Mouse (Mus musculus): ENCODE results near the gene Mrpl4. TPM values are rescaled to one million over a fixed set of nuclear protein-coding genes. Genes with fewer than 3 reads are reported as not detected.

Mrpl4 gene
- 52.3 to 59.0 TPM (median 57.1 TPM) in 4 replicates for total RNA-seq (2023)

GRCm38 (mm10) chr9:21002627-21003551 is at the start of gene Mrpl4:
Mrpl4 (plus strand) TSS chr9:21002738.

GRCm38 (mm10) chr9:20959430-20959938 is 43.1 kb upstream of the Mrpl4 start, which contains the start of gene Dnmt1:
Dnmt1 (minus strand) TSS chr9:20959888.

DNA sequence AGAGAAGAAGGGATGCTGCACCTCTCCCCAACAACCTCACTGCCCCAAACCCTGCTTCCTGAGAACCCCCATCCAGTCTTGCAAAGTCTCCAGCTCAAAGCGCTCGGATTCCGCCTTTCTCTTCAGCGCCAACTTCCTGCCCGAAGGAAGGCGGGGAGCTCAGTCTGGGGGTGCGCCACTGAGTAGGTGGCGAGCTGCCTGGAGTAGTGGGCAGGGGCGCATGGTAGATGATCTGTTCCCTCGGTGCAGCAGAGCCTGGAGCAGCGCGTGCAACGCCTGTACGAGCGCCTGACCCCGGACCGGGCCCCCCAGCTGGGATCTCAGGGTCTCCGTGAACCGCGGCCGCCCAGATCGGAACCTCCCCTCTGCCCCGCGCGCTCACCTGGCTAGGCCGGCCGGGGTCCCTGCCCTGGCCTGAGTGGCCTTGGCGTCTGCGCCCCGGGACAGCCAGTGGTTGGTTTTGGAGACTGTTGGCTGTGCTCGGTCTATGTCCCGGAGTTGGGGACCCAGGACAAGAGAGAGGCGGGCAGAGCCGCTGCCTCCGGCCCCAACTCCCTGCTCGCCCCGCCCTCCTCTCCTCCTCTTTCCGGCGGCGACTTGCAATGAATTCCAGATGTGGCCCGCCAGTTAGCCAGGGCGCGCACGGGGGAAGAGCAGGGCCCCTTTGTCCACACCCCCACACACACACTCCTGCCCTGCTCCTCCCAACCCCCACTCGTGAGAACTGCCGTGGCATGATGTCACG is 26.1 kb upstream of the Mrpl4 start, which contains the start of gene S1pr2:
Gene S1pr2 (minus strand): TSS at position 566 of the 745 bp plus-strand sequence.

GRCm38 (mm10) chr9:21015571-21016130 is 13.1 kb downstream of the Mrpl4 start, which contains the start of gene Icam1:
Icam1 (plus strand) TSS chr9:21015985.

DNA sequence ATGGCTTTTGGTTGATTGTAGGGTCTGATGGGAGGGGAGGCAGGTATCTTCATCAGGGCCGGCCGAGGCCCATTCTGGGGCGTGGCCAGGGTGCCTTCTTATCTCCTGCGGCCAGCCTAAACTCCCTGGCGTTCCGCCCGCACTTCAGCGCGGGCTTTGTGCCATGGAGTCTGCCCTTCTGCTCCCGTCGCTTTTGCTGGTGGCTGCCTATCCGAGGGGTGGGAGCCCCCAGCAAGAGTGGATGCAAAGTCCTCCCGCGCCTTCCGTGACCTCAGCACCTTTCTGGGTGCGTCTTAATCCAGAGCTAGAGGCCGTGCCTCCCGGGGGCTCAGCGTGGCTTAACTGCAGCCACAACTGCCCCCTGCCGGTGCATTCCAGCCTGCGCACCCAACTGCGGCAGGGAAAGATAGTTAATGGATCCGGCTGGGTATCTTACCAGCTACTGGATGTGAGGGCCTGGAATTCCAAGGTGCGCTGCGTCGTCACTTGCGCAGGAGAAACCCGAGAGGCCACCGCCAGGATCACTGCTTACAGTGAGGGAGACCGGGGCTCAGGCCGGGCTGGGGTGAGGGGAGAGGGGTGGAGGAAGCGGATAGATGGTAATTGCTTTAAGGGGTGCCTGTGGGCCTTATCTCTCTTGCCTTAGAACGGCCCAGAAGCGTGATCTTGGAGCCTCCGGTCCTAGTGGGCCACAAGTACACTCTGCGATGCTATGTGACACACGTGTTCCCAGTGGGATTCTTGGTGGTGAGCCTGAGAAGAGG is 26.9 kb downstream of the Mrpl4 start, which contains the start of gene Icam4:
Gene Icam4 (plus strand): TSS at position 83 of the 764 bp plus-strand sequence.

GRCm38 (mm10) chr9:21031896-21032351 is 29.4 kb downstream of the Mrpl4 start, which contains the start of gene Icam5:
Icam5 (plus strand) TSS chr9:21032073.

Other genes starting within 250 kb of the Mrpl4 start
- gene Col5a3, start 187.7 kb upstream of the Mrpl4 start, total RNA-seq (2023) = 0.75 to 2.1 TPM (median 1.3 TPM) in 4 replicates
- gene Rdh8, start 184.2 kb upstream of the Mrpl4 start, total RNA-seq (2023) = not detected in 4 replicates
- gene A230050P20Rik, start 134.1 kb upstream of the Mrpl4 start, total RNA-seq (2023) = 45.8 to 56.2 TPM (median 51.6 TPM) in 4 replicates
- gene Angptl6, start 123.0 kb upstream of the Mrpl4 start, total RNA-seq (2023) = 0.49 to 2.0 TPM (median 1.0 TPM) in 4 replicates
- 114 to 135 TPM (median 121 TPM) in 4 replicates for gene Ppan, start 114.6 kb upstream of the Mrpl4 start, total RNA-seq (2023)
- gene Eif3g, start 104.1 kb upstream of the Mrpl4 start, total RNA-seq (2023) = 165 to 183 TPM (median 181 TPM) in 4 replicates
- gene Dnmt1, start 42.9 kb upstream of the Mrpl4 start, total RNA-seq (2023) = 67.0 to 72.1 TPM (median 69.3 TPM) in 4 replicates
- gene S1pr2, start 26.0 kb upstream of the Mrpl4 start, total RNA-seq (2023) = 2.3 to 3.2 TPM (median 3.1 TPM) in 4 replicates
- 49.4 to 53.1 TPM (median 50.5 TPM) in 4 replicates for gene Icam1, start 13.2 kb downstream of the Mrpl4 start, total RNA-seq (2023)
- 0.63 TPM in 1 of 4 replicates, not detected in the others for gene Icam4, start 26.6 kb downstream of the Mrpl4 start, total RNA-seq (2023)
- 0.20 to 0.33 TPM in 2 of 4 replicates, not detected in the others for gene Icam5, start 29.3 kb downstream of the Mrpl4 start, total RNA-seq (2023)
- not detected in 4 replicates for gene Zglp1, start 64.4 kb downstream of the Mrpl4 start, total RNA-seq (2023)
- 1.3 to 1.9 TPM (median 1.6 TPM) in 4 replicates for gene Gm49373, start 70.4 kb downstream of the Mrpl4 start, total RNA-seq (2023)
- gene Fdx1l, start 70.9 kb downstream of the Mrpl4 start, total RNA-seq (2023) = 20.9 to 28.2 TPM (median 25.9 TPM) in 4 replicates
- 9.4 to 13.1 TPM (median 9.8 TPM) in 4 replicates for gene Gm38431, start 89.3 kb downstream of the Mrpl4 start, total RNA-seq (2023)
- 111 to 115 TPM (median 113 TPM) in 4 replicates for gene Raver1, start 89.3 kb downstream of the Mrpl4 start, total RNA-seq (2023)
- 46.8 to 61.2 TPM (median 51.4 TPM) in 4 replicates for gene Tyk2, start 128.5 kb downstream of the Mrpl4 start, total RNA-seq (2023)
- 108 to 117 TPM (median 111 TPM) in 4 replicates for gene Cdc37, start 147.2 kb downstream of the Mrpl4 start, total RNA-seq (2023)
- 7.8 to 10.5 TPM (median 8.8 TPM) in 4 replicates for gene Pde4a, start 163.0 kb downstream of the Mrpl4 start, total RNA-seq (2023)
- gene Keap1, start 236.6 kb downstream of the Mrpl4 start, total RNA-seq (2023) = 25.0 to 32.1 TPM (median 29.5 TPM) in 4 replicates
- gene S1pr5, start 245.7 kb downstream of the Mrpl4 start, total RNA-seq (2023) = 0.24 to 0.36 TPM (median 0.28 TPM) in 3 of 4 replicates, not detected in the other

Measured in B cell, adult 62 days (primary cell).